Mouse (Mus musculus): ENCODE results near the gene Sema6c. TPM values are rescaled to one million over a fixed set of nuclear protein-coding genes. Genes with fewer than 3 reads are reported as not detected.

Gene Sema6c
- polyA plus RNA-seq, 1 experiment from 2014 or later = 24.2 TPM

DNA sequence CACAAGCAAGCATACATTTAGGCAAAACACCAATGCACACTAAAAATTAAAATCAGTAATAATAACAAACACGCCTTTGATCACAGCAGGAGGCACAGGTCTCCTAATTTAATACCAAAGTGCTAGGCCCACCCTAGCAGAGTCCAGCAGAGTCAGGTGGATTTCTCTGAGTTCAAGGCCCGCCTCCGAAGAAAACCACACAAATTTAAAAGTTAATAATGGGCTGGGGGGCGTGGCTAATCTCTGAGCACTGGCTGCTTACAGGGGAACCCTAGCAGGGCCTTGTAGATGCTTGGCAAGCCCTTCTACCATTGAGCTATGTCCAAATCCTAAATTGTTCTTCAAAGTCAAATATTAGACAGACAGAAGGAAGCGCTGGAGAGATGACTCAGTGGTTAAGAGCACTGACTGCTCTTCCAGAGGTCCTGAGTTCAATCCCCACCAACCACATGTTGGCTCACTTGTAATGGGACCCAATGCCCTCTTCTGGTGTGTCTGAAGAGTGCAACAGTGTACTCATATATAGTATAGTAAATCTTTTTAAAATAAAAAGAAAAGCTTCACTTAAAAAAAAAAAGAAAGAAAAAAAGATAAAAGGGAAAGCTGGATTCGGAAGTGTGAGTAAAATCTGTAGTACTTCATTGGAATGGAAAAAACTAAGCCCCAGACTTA lies 58.3 kb downstream of the Sema6c start:
- no peak for ATAC-seq (ENCODE audit: insufficient number of reproducible peaks, insufficient read depth, low FRiP score, low TSS enrichment)
- Histone ChIP-seq H3K4me2 (replicated peaks) (peak overlapping the region; percentile 63), H3K4me3 (peak overlapping the region; percentile 72), H3K9me3 (no peaks in the 10 kb centered on the region), H3K27ac (peak overlapping the region; percentile 99), H3K9ac (peak overlapping the region; percentile 92; the same call in 1 of the 2 replicates), H3K27me3 (no peaks in the 10 kb centered on the region), H3K4me1 (peaks cover 12% of the 10 kb centered on the region), H3K36me3 (peaks cover 35% of the 10 kb centered on the region)
- 76% methylated on average over 6 of the region's 6 CpGs for WGBS

DNA sequence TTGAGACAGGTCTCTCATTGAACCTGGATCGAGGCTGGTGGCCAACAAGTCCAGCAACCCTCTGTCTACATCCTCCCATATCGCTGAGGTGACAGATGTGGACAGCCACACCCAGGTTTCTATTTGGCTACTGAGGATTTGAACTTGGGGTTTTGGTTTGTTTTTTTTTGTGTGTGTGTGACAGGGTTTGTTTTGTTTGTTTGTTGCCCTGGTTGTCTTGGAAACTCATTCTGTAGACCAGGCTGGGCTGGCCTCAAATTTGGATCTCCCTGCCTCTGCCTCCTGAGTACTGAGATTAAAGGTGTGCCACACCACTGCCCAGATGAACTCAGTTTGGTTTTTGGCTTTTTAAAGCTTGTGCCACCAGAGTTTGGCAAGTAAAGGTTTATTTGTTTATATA lies 62.8 kb downstream of the Sema6c start:
- H3K9me3 ChIP-seq = no peaks in the 10 kb centered on the region
- ATAC-seq (ENCODE audit: insufficient number of reproducible peaks, insufficient read depth, low FRiP score, low TSS enrichment) = no peak
- no peak overlapping the region for H3K27ac ChIP-seq
- peaks cover 39% of the 10 kb centered on the region for H3K36me3 ChIP-seq
- peaks cover 15% of the 10 kb centered on the region for H3K4me1 ChIP-seq
- H3K27me3 ChIP-seq = no peaks in the 10 kb centered on the region
- no peak overlapping the region for H3K4me3 ChIP-seq
- 94% methylated on average over 2 of the region's 2 CpGs for WGBS
- no peak overlapping the region for H3K4me2 ChIP-seq (replicated peaks)
- H3K9ac ChIP-seq = no peak overlapping the region

Small RNA genes lying within 50 kb of the gene (microRNA-seq; reads per million reads assigned to microRNA genes)
- gene Mir8099-1 = not detected

Other genes with a start within 250 kb of the Sema6c start
- gene Selenbp1, start 227.4 kb upstream of the Sema6c start, polyA plus RNA-seq (2016; fragmentation: Nextera tagmentation; extraction: Ambion mirVana) = 18.7 and 18.8 TPM in 2 replicates
- 12.0 and 13.3 TPM in 2 replicates for gene Rfx5, start 206.4 kb upstream of the Sema6c start, polyA plus RNA-seq (2016; fragmentation: Nextera tagmentation; extraction: Ambion mirVana)
- 25.6 and 26.1 TPM in 2 replicates for gene Pi4kb, start 185.7 kb upstream of the Sema6c start, polyA plus RNA-seq (2016; fragmentation: Nextera tagmentation; extraction: Ambion mirVana)
- gene Zfp687, start 145.0 kb upstream of the Sema6c start, polyA plus RNA-seq (2016; fragmentation: Nextera tagmentation; extraction: Ambion mirVana) = 28.7 and 31.3 TPM in 2 replicates
- gene Psmd4, start 117.8 kb upstream of the Sema6c start, polyA plus RNA-seq (2016; fragmentation: Nextera tagmentation; extraction: Ambion mirVana) = 295 TPM in 2 replicates
- 24.4 and 24.9 TPM in 2 replicates for gene Pip5k1a, start 53.5 kb upstream of the Sema6c start, polyA plus RNA-seq (2016; fragmentation: Nextera tagmentation; extraction: Ambion mirVana)
- 221 and 227 TPM in 2 replicates for gene Vps72, start 49.4 kb upstream of the Sema6c start, polyA plus RNA-seq (2016; fragmentation: Nextera tagmentation; extraction: Ambion mirVana)
- gene Tmod4, start 36.0 kb upstream of the Sema6c start, polyA plus RNA-seq (2016; fragmentation: Nextera tagmentation; extraction: Ambion mirVana) = 0.57 and 1.0 TPM in 2 replicates
- 73.4 and 75.0 TPM in 2 replicates for gene Scnm1, start 26.4 kb upstream of the Sema6c start, polyA plus RNA-seq (2016; fragmentation: Nextera tagmentation; extraction: Ambion mirVana)
- gene Lysmd1, start 26.4 kb upstream of the Sema6c start, polyA plus RNA-seq (2016; fragmentation: Nextera tagmentation; extraction: Ambion mirVana) = 18.2 and 19.4 TPM in 2 replicates
- gene Tnfaip8l2, start 18.1 kb upstream of the Sema6c start, polyA plus RNA-seq (2016; fragmentation: Nextera tagmentation; extraction: Ambion mirVana) = 2.0 and 2.3 TPM in 2 replicates
- 14.7 and 15.3 TPM in 2 replicates for gene Gabpb2, start 57.5 kb downstream of the Sema6c start, polyA plus RNA-seq (2016; fragmentation: Nextera tagmentation; extraction: Ambion mirVana)
- gene Cdc42se1, start 68.3 kb downstream of the Sema6c start, polyA plus RNA-seq (2016; fragmentation: Nextera tagmentation; extraction: Ambion mirVana) = 82.3 and 86.8 TPM in 2 replicates
- 24.9 and 32.9 TPM in 2 replicates for gene Mllt11, start 71.7 kb downstream of the Sema6c start, polyA plus RNA-seq (2016; fragmentation: Nextera tagmentation; extraction: Ambion mirVana)
- 0.49 and 0.70 TPM in 2 replicates for gene Gm128, start 81.1 kb downstream of the Sema6c start, polyA plus RNA-seq (2016; fragmentation: Nextera tagmentation; extraction: Ambion mirVana)
- gene Bnipl, start 90.7 kb downstream of the Sema6c start, polyA plus RNA-seq (2016; fragmentation: Nextera tagmentation; extraction: Ambion mirVana) = 1.8 and 2.5 TPM in 2 replicates
- gene Mindy1, start 120.9 kb downstream of the Sema6c start, polyA plus RNA-seq (2016; fragmentation: Nextera tagmentation; extraction: Ambion mirVana) = 43.3 TPM in 2 replicates
- gene Prune1, start 121.6 kb downstream of the Sema6c start, polyA plus RNA-seq (2016; fragmentation: Nextera tagmentation; extraction: Ambion mirVana) = 25.7 and 26.4 TPM in 2 replicates
- 1.3 and 1.6 TPM in 2 replicates for gene Anxa9, start 146.7 kb downstream of the Sema6c start, polyA plus RNA-seq (2016; fragmentation: Nextera tagmentation; extraction: Ambion mirVana)
- gene Cers2, start 154.3 kb downstream of the Sema6c start, polyA plus RNA-seq (2016; fragmentation: Nextera tagmentation; extraction: Ambion mirVana) = 155 and 156 TPM in 2 replicates
- gene Setdb1, start 196.7 kb downstream of the Sema6c start, polyA plus RNA-seq (2016; fragmentation: Nextera tagmentation; extraction: Ambion mirVana) = 61.8 and 63.6 TPM in 2 replicates
- not detected in 2 replicates for gene 4930558C23Rik, start 242.4 kb downstream of the Sema6c start, polyA plus RNA-seq (2016; fragmentation: Nextera tagmentation; extraction: Ambion mirVana)